ENCODE assay signal across 8 mouse cellular contexts in the genomic region with DNA sequence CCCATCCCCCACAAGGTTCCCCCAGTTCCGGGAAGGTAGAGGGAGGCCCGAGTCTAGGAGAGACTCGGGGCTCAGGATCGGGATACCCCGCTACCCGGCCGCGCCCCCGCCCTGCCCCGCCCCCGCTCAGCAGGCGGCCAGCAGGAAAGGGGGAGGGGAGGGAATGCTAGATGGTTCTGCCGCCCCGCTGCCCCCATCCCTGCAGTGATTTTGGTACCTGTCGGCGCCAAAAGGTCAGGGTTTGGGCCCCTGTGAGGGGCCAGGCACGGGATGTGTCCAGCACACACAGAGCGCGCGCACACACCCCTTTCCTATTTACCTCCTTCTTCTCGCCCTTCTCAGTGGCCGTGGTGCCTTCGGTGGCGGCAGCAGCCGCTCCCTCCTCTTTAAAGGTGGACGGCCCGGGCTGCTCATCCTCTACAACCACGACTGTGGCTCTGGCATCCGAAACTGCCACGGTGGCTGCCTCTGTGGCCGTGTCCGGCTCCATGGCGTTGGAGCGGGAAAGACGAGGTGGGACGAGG. TPM values are rescaled to one million over a fixed set of nuclear protein-coding genes. Genes with fewer than 3 reads are reported as not detected.
A peak's percentile ranks its signal among the peaks of the same experiment; 100 is the strongest.
DNase-seq lines count a peak whose midpoint lies in the region; ATAC-seq lines count a peak whose summit lies in the region.

No protein-coding gene starts in this region.

- H3K4me3 ChIP-seq in limb, embryonic 12.5 days (replicated peaks): peak overlapping the region; percentile 58
- peak overlapping the region; percentile 61 for H3K4me3 ChIP-seq in neural tube, embryonic 13.5 days

- H3K9me3 ChIP-seq in limb, embryonic 12.5 days: no peaks in the 10 kb centered on the region
- H3K9me3 ChIP-seq in neural tube, embryonic 13.5 days: no peaks in the 10 kb centered on the region

- H3K27ac ChIP-seq in limb, embryonic 12.5 days: peak overlapping the region; percentile 89
- H3K27ac ChIP-seq in neural tube, embryonic 13.5 days (replicated peaks): peak overlapping the region; percentile 86

- peak; percentile 76 for ATAC-seq in limb, embryonic 12.5 days (ENCODE audit: insufficient number of reproducible peaks, insufficient read depth, low FRiP score, low TSS enrichment, low read depth)
- ATAC-seq in neural tube, embryonic 13.5 days (ENCODE audit: low read depth): peak; percentile 91

- no peaks in the 10 kb centered on the region for H3K36me3 ChIP-seq in limb, embryonic 12.5 days
- H3K36me3 ChIP-seq in neural tube, embryonic 13.5 days: no peaks in the 10 kb centered on the region

- intact Hi-C loops in gastrocnemius, postnatal 36 days (cut with DNase I): no loop called here
- intact Hi-C loops in heart, postnatal 10 days (cut with DNase I): no loop called here

- no peaks in the 10 kb centered on the region for H3K4me1 ChIP-seq in limb, embryonic 12.5 days (replicated peaks)
- no peaks in the 10 kb centered on the region for H3K4me1 ChIP-seq in neural tube, embryonic 13.5 days (replicated peaks)

- H3K27me3 ChIP-seq in limb, embryonic 12.5 days: no peaks in the 10 kb centered on the region
- no peaks in the 10 kb centered on the region for H3K27me3 ChIP-seq in neural tube, embryonic 13.5 days

- 21% methylated on average over 25 of the region's 36 CpGs for WGBS in limb, embryonic 12.5 days
- 23% methylated on average over 19 of the region's 36 CpGs for WGBS in neural tube, embryonic 13.5 days

- H3K9ac ChIP-seq in limb, embryonic 12.5 days (replicated peaks): peak overlapping the region; percentile 72
- peak overlapping the region; percentile 83 for H3K9ac ChIP-seq in neural tube, embryonic 13.5 days

- H3K4me2 ChIP-seq in limb, embryonic 12.5 days: peak overlapping the region; percentile 56
- peak overlapping the region; percentile 58 for H3K4me2 ChIP-seq in neural tube, embryonic 13.5 days

- peak; percentile 6 to 15 for DNase-seq in gastrocnemius, postnatal 4 days (ENCODE audit: low spot score in 2 of 2)
- no peak for DNase-seq in gastrocnemius, postnatal 36 days
- DNase-seq in ES-CJ7 (ENCODE audit: low read depth, low spot score): peak; percentile 40
- peak; percentile 16 to 20 for DNase-seq in cerebellum, postnatal 36 days
- DNase-seq in heart, postnatal 10 days: peak; percentile 8 to 16
- no peak for DNase-seq in spleen, postnatal 4 days (ENCODE audit: low spot score in 2 of 2)

RNA-seq across cellular contexts. Expression of gene Smarca1, which starts 0.8 kb away (rescaled TPM):
- 10 to 100 TPM in 1 of 2 experiments, 1 to 10 TPM in 1; 7.2 to 10.5 TPM for total RNA-seq in gastrocnemius, postnatal 4 days (2021)
- 1 to 10 TPM; 1.6 to 2.1 TPM for total RNA-seq in gastrocnemius, postnatal 36 days (2021)
- total RNA-seq in heart, postnatal 10 days (2021): 1 to 10 TPM; 3.7 to 4.5 TPM
- polyA plus RNA-seq in limb, embryonic 12.5 days (2016; fragmentation: Nextera tagmentation; extraction: Ambion mirVana): 47.1 and 49.3 TPM in 2 replicates
- 30.3 and 35.4 TPM in 2 replicates for polyA plus RNA-seq in neural tube, embryonic 13.5 days (2015; fragmentation: Nextera tagmentation; extraction: Ambion mirVana)

RNA-seq across cellular contexts. Expression of gene Ocrl, which starts 20.2 kb away (rescaled TPM):
- total RNA-seq in gastrocnemius, postnatal 4 days (2021): 10 to 100 TPM; 13.3 to 15.9 TPM
- 10 to 100 TPM; 12.7 to 13.2 TPM for total RNA-seq in gastrocnemius, postnatal 36 days (2021)
- 10 to 100 TPM; 12.0 to 12.8 TPM for total RNA-seq in heart, postnatal 10 days (2021)
- polyA plus RNA-seq in limb, embryonic 12.5 days (2016; fragmentation: Nextera tagmentation; extraction: Ambion mirVana): 25.2 and 25.4 TPM in 2 replicates
- 26.5 and 27.0 TPM in 2 replicates for polyA plus RNA-seq in neural tube, embryonic 13.5 days (2015; fragmentation: Nextera tagmentation; extraction: Ambion mirVana)

Comparison
In these comparisons a context has a peak if more than half of its experiments do, and no peak if none do; other contexts are left out.
1. DNase-seq: peak in gastrocnemius, postnatal 4 days (2 of 2), ES-CJ7 (single experiment), cerebellum, postnatal 36 days (2 of 2) and heart, postnatal 10 days (2 of 2); none in gastrocnemius, postnatal 36 days (0 of 2) and spleen, postnatal 4 days (0 of 2).